Mouse (Mus musculus): ENCODE measurements at regions not wholly inside any gene's neighbourhood (a gene's known extent, or its start where the extent isn't known, plus 50 kb on each side); places are given as distances from the start of the nearest gene placed in this dataset.

DNA sequence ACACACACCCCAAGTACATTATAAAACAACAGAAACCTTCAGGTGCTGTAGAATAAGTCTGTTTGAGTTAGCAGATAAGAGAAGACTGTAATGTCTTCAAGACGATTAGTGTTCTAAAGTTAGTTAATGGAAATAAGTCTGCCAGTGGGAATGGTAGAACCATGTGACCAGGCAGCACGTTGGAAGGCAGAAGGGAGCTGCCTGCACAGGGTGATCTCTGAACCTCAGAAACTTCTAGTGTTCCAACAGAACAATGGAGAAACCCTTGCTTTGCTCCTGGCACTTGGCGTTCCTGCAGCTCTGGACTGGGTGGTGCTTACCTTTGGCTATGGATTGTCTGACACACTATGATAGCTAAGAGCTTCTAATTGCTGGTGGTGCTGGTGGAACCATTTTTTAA lies 82.0 kb upstream of the Map3k1 start:
- no peak for TF ChIP-seq CTCF (IDR thresholded peaks at IDR 0.05; ENCODE audit: low read depth, low read length)
- Histone ChIP-seq H3K27ac (ENCODE audit: insufficient read depth, low read length) (no peak overlapping the region), H3K36me3 (ENCODE audit: control insufficient read depth, insufficient read depth, low read length, poor library complexity, severe bottlenecking) (no peaks in the 10 kb centered on the region), H3K9me3 (replicated peaks; ENCODE audit: control insufficient read depth, insufficient read depth, low read length, poor library complexity, severe bottlenecking) (no peaks in the 10 kb centered on the region), H3K9ac (ENCODE audit: low read depth, poor library complexity, severe bottlenecking) (no peak overlapping the region), H3K27me3 (ENCODE audit: control insufficient read depth, insufficient read depth, low read length, poor library complexity, severe bottlenecking) (no peaks in the 10 kb centered on the region), H3K4me1 (ENCODE audit: control insufficient read depth, insufficient read depth, low read length) (no peaks in the 10 kb centered on the region), H3K4me3 (ENCODE audit: low read depth, low read length) (no peak overlapping the region)

DNA sequence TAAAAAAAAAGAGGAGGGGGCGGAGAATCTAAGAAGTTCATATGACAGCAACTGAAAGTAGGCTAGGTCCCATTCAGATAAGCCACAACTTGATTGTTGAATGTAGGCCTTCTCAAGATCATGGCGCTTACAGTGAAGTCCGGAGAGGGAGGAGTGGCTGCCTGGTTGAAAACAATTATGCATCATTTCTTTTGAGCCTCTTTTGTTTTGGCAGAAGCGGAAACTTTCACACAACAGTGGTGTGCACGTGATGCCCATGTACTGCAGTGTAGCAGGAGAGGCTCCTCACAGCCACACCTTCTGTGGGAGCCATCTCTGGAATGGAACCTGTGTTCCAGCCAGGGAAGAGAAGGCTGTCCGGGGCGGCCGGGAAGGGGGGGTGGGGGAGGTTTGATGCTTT lies 83.3 kb upstream of the Map3k1 start:
- Histone ChIP-seq H3K9me3 (replicated peaks; ENCODE audit: control insufficient read depth, insufficient read depth, low read length, poor library complexity, severe bottlenecking) (no peaks in the 10 kb centered on the region), H3K27me3 (ENCODE audit: control insufficient read depth, insufficient read depth, low read length, poor library complexity, severe bottlenecking) (no peaks in the 10 kb centered on the region), H3K4me3 (ENCODE audit: low read depth, low read length) (no peak overlapping the region), H3K9ac (ENCODE audit: low read depth, poor library complexity, severe bottlenecking) (no peak overlapping the region), H3K36me3 (ENCODE audit: control insufficient read depth, insufficient read depth, low read length, poor library complexity, severe bottlenecking) (no peaks in the 10 kb centered on the region), H3K27ac (ENCODE audit: insufficient read depth, low read length) (no peak overlapping the region), H3K4me1 (ENCODE audit: control insufficient read depth, insufficient read depth, low read length) (no peaks in the 10 kb centered on the region)
- TF ChIP-seq POLR2A (IDR thresholded peaks at IDR 0.05; ENCODE audit: insufficient read depth, low read length) (no peak), EP300 (IDR thresholded peaks at IDR 0.05; ENCODE audit: insufficient read depth, low read depth, low read length) (no peak), CTCF (IDR thresholded peaks at IDR 0.05; ENCODE audit: low read depth, low read length) (no peak)

DNA sequence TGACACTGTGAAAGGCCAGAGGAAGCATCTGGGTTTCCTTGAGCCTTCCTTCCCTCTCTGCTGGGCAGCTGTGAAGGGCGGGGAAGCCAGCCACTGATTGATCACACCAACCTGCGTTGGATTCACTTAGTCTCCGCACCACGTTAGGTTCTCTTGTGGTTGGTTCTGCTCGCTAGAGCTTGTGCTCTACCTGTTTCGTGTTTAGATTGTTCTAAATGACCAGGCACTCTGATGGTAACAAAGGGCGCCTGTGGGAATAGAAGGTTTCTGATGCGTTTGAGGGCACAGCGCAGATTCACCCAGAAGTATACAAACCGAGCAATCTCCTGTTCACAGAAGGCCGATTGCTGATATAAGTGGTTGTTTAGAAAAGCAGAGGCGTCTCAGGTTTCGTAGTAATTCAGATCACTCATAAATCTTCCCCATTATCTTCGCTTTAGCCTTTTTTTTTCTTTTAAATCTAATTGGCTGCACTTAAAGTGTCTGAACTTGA lies 84.5 kb upstream of the Map3k1 start:
- TF ChIP-seq POLR2A (IDR thresholded peaks at IDR 0.05; ENCODE audit: insufficient read depth, low read length) (no peak), EP300 (IDR thresholded peaks at IDR 0.05; ENCODE audit: insufficient read depth, low read depth, low read length) (no peak)
- Histone ChIP-seq H3K4me1 (ENCODE audit: control insufficient read depth, insufficient read depth, low read length) (no peaks in the 10 kb centered on the region), H3K4me3 (ENCODE audit: low read depth, low read length) (no peak overlapping the region), H3K36me3 (ENCODE audit: control insufficient read depth, insufficient read depth, low read length, poor library complexity, severe bottlenecking) (no peaks in the 10 kb centered on the region), H3K27ac (ENCODE audit: insufficient read depth, low read length) (no peak overlapping the region), H3K9me3 (replicated peaks; ENCODE audit: control insufficient read depth, insufficient read depth, low read length, poor library complexity, severe bottlenecking) (no peaks in the 10 kb centered on the region), H3K9ac (ENCODE audit: low read depth, poor library complexity, severe bottlenecking) (no peak overlapping the region), H3K27me3 (ENCODE audit: control insufficient read depth, insufficient read depth, low read length, poor library complexity, severe bottlenecking) (no peaks in the 10 kb centered on the region)

DNA sequence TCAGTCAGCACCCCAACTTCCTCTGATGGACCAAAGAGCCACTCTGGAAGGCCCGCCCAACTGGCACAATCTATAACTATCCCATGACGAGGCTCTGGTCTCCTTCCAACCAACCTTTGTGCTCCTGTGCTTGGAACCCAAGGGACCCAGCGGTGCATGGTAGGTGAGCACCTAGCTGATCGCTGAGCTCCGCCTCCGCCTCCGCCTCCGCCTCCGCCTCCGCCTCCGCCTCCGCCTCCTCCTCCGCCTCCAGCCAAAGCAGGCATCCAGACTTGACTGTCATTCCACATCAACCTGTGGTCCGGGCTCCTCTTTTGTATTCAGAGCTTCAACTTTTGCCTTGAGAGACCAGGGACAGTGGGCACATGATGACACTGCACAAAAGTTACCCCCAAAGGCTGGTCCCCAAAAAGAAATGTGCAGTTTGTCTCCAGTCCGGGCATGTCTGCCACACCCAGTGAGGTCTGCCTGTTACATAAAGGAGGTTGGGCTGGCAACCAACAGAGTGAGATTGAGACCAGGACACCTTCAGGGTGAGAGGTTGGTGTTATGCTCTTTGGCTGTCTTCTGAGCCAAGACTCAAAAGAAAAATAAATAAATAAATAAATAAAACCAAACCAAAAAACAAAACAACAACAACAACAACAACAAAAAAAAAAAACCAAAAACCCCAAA lies 86.1 kb upstream of the Map3k1 start:
- Histone ChIP-seq H3K4me1 (ENCODE audit: control insufficient read depth, insufficient read depth, low read length) (no peaks in the 10 kb centered on the region), H3K36me3 (ENCODE audit: control insufficient read depth, insufficient read depth, low read length, poor library complexity, severe bottlenecking) (no peaks in the 10 kb centered on the region), H3K9me3 (replicated peaks; ENCODE audit: control insufficient read depth, insufficient read depth, low read length, poor library complexity, severe bottlenecking) (no peaks in the 10 kb centered on the region), H3K9ac (ENCODE audit: low read depth, poor library complexity, severe bottlenecking) (no peak overlapping the region; the same call in 1 of the 2 replicates), H3K4me3 (ENCODE audit: low read depth, low read length) (peak overlapping the region; percentile 56), H3K27me3 (ENCODE audit: control insufficient read depth, insufficient read depth, low read length, poor library complexity, severe bottlenecking) (no peaks in the 10 kb centered on the region), H3K27ac (ENCODE audit: insufficient read depth, low read length) (no peak overlapping the region)
- peak; percentile 58 for TF ChIP-seq POLR2A (IDR thresholded peaks at IDR 0.05; ENCODE audit: insufficient read depth, low read length)
- TF ChIP-seq EP300 (IDR thresholded peaks at IDR 0.05; ENCODE audit: insufficient read depth, low read depth, low read length) = no peak

DNA sequence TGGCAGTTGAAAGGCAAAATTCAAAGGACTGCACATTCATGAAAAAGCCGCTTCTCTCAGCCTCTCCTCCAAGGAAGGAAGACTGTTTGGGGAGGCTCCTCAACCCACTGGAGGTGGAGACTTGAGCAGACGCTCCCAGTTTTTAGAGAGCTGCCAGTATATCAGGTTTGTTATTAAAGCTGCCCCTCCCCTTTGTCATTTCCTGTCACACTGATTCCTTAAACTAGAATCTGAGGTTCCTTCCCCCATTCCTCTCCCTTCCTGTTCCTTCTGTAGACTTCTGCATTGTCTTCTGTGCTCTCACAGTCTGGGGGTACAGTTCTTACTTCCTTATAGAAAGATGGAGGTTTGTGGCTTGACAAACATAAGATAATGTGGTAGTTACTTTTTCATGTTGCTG lies 87.5 kb upstream of the Map3k1 start:
- Histone ChIP-seq H3K9ac (ENCODE audit: low read depth, poor library complexity, severe bottlenecking) (no peak overlapping the region), H3K36me3 (ENCODE audit: control insufficient read depth, insufficient read depth, low read length, poor library complexity, severe bottlenecking) (no peaks in the 10 kb centered on the region), H3K27ac (ENCODE audit: insufficient read depth, low read length) (no peak overlapping the region), H3K27me3 (ENCODE audit: control insufficient read depth, insufficient read depth, low read length, poor library complexity, severe bottlenecking) (no peaks in the 10 kb centered on the region), H3K9me3 (replicated peaks; ENCODE audit: control insufficient read depth, insufficient read depth, low read length, poor library complexity, severe bottlenecking) (no peaks in the 10 kb centered on the region), H3K4me3 (ENCODE audit: low read depth, low read length) (no peak overlapping the region), H3K4me1 (ENCODE audit: control insufficient read depth, insufficient read depth, low read length) (no peaks in the 10 kb centered on the region)
- TF ChIP-seq EP300 (IDR thresholded peaks at IDR 0.05; ENCODE audit: insufficient read depth, low read depth, low read length) (no peak), POLR2A (IDR thresholded peaks at IDR 0.05; ENCODE audit: insufficient read depth, low read length) (no peak), CTCF (IDR thresholded peaks at IDR 0.05; ENCODE audit: low read depth, low read length) (no peak)

DNA sequence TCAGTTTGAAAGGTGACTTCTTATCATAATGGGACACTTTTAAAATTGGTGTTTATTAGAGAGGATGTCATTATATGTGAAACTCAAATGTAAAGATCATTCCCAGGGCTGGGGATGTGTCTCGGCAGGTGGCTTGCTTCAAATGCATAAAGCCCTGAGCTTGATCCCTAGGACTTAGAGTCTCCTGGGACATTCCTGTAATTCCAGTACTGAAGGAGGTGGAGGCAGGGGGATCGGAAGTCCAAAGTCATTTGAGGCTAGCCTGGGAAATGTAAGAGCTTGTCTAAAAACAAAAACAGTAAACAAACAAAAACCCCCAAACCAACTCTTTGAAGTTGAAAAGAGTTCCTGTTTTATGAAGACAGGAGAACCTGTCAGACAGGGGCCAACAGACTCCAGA lies 94.6 kb upstream of the Map3k1 start:
- Histone ChIP-seq H3K9me3 (replicated peaks; ENCODE audit: control insufficient read depth, insufficient read depth, low read length, poor library complexity, severe bottlenecking) (no peaks in the 10 kb centered on the region), H3K4me3 (ENCODE audit: low read depth, low read length) (no peak overlapping the region), H3K4me1 (ENCODE audit: control insufficient read depth, insufficient read depth, low read length) (peaks cover 3% of the 10 kb centered on the region), H3K36me3 (ENCODE audit: control insufficient read depth, insufficient read depth, low read length, poor library complexity, severe bottlenecking) (no peaks in the 10 kb centered on the region), H3K27ac (ENCODE audit: insufficient read depth, low read length) (no peak overlapping the region), H3K9ac (ENCODE audit: low read depth, poor library complexity, severe bottlenecking) (no peak overlapping the region), H3K27me3 (ENCODE audit: control insufficient read depth, insufficient read depth, low read length, poor library complexity, severe bottlenecking) (no peaks in the 10 kb centered on the region)
- no peak for TF ChIP-seq POLR2A (IDR thresholded peaks at IDR 0.05; ENCODE audit: insufficient read depth, low read length)
- 0 out of 2 replicates have a peak, but pooled peaks have one; percentile 32 for TF ChIP-seq EP300 (IDR thresholded peaks at IDR 0.05; ENCODE audit: insufficient read depth, low read depth, low read length)

Measured in ES-Bruce4 (cell line).